Mouse (Mus musculus) kidney, embryonic 16.5 days (tissue): ENCODE data around the gene Lce1c. TPM values are rescaled to one million over a fixed set of nuclear protein-coding genes. Genes with fewer than 3 reads are reported as not detected.

Experiments used
- ATAC-seq: fragments of 200-750 bp; cut with Nextera tagmentation; 2 replicates; pipeline ENCODE4 v1.8.0; 2017; ENCODE audit warnings: moderate TSS enrichment; ENCODE audit not compliant: low FRiP score, low TSS enrichment
- H3K27ac ChIP-seq: fragments of 300-500 bp; sonication (generic); 2 replicates; pipeline ENCODE4 v1.5.1; 2014; ENCODE audit warnings: low read length
- H3K27me3 ChIP-seq: fragments of 300-500 bp; sonication (generic); 2 replicates; pipeline ENCODE4 v1.6.1; 2014; ENCODE audit warnings: low read length, control low read depth, mixed read lengths; ENCODE audit not compliant: insufficient read depth
- H3K36me3 ChIP-seq: fragments of 300-500 bp; sonication (generic); 2 replicates; pipeline ENCODE4 v1.6.1; 2014; ENCODE audit warnings: low read length, control low read depth, mixed read lengths; ENCODE audit not compliant: insufficient read depth
- H3K4me1 ChIP-seq: fragments of 300-500 bp; sonication (generic); 2 replicates; pipeline ENCODE4 v1.6.1; 2014; ENCODE audit warnings: low read length, control low read depth, mixed read lengths; ENCODE audit not compliant: insufficient read depth
- H3K4me2 ChIP-seq: fragments of 300-500 bp; sonication (generic); replicated peaks from 2 replicates; pipeline ENCODE4 v1.6.1; 2014; ENCODE audit warnings: low read depth, low read length
- H3K4me3 ChIP-seq: fragments of 300-500 bp; sonication (generic); 2 replicates; pipeline ENCODE4 v1.5.1; 2014; ENCODE audit warnings: mild to moderate bottlenecking, low read length
- H3K9ac ChIP-seq: fragments of 300-500 bp; sonication (generic); replicated peaks from 2 replicates; pipeline ENCODE4 v1.6.1; 2014; ENCODE audit warnings: low read length
- H3K9me3 ChIP-seq: fragments of 300-500 bp; sonication (generic); 2 replicates; pipeline ENCODE4 v1.6.1; 2016; ENCODE audit warnings: low read length, control low read depth
- WGBS: fragments of 180-500 bp; shearing (Covaris S2); extraction: QIAGEN DNeasy Blood & Tissue Kit; methylation state at CpG from one replicate; pipeline ENCODE4 v1.1.7; 2014; 5-methylcytosine and 5-hydroxymethylcytosine counted together
- polyA plus RNA-seq: library from polyadenylated mRNA; unstranded; fragments of >200 nt; fragmentation: Nextera tagmentation; extraction: Ambion mirVana; gene quantifications from 2 replicates; pipeline ENCODE4 v1.2.1, GENCODE M21; 2015

The Lce1c gene
- polyA plus RNA-seq, 1 experiment from 2014 or later, result not detected

DNA sequence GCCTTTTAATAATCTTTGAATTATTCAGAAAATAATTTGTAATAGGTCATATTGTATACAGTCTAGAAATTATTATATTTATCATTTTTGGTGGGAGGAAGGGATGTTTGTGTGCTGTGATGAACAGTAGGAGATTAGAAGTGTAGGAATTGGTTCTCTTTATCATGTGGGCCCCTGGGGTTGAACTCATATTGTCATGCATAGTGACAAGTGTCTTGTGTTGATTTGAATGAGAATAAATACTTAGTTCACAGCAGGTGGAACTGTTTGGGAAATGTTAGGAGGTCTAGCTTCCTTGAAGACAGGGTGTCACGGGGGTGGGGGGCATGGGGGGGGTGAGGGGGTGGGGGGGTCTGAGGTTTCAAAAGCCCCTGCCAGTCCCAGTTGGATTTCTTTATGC, 15.6 kb downstream of the Lce1c start:
- ATAC-seq, result no peak
- no peaks in the 10 kb centered on the region for H3K9me3 ChIP-seq
- H3K4me1 ChIP-seq, result no peaks in the 10 kb centered on the region
- WGBS, result 21% methylated on average over 1 of the region's 1 CpGs
- H3K36me3 ChIP-seq, result no peaks in the 10 kb centered on the region
- H3K27ac ChIP-seq, result no peak overlapping the region
- no peaks in the 10 kb centered on the region for H3K27me3 ChIP-seq
- no peak overlapping the region for H3K9ac ChIP-seq
- H3K4me2 ChIP-seq, result no peak overlapping the region
- H3K4me3 ChIP-seq, result no peak overlapping the region

DNA sequence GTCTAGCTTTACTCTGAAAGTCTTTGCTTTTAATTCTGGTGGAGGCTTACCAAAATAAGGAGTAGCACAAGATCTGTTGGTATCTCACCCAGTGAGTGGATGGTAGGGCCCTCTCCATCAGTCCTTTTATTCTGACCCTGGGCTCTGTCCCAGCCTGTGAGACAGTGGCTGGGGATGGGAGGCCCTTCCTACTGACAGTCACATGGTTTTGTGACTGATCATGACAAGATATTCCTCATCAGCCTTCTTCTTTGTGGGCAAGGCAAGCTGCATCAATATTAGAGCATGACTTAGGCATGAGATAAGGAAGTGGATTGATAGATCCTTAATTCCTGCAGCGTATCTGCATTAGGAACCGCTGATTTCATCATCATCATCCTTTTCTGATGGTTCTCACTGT, 29.9 kb downstream of the Lce1c start, which contains the start of gene Lce1e:
TSS of gene Lce1e (minus strand) at position 101 of the 400 bp plus-strand sequence.
- no peak for ATAC-seq

DNA sequence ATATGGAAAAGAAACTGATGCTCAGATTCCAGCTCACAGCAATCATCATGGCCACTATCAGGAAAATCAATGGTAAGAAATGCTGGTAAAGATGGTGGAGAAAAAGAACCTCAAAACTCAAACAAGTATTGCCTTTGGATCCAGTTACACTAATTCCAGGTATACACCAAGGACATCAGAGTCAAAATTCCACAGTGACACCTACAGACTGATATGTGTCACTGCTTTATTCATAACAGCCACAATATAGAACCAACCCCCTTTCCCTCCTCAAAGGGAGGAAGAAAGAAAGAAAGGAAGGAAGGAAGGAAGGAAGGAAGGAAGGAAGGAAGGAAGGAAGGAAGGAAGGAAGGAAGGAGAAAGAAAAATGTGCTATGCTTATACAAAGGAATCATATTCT, 36.1 kb downstream of the Lce1c start:
- Histone ChIP-seq H3K27me3 (no peaks in the 10 kb centered on the region), H3K4me3 (no peak overlapping the region), H3K4me1 (no peaks in the 10 kb centered on the region), H3K9me3 (no peaks in the 10 kb centered on the region), H3K27ac (no peak overlapping the region), H3K36me3 (no peaks in the 10 kb centered on the region), H3K4me2 (no peak overlapping the region), H3K9ac (no peak overlapping the region)
- ATAC-seq, result no peak

More for the DNA sequence above, 29.9 kb downstream of the Lce1c start, which contains the start of gene Lce1e:
- Histone ChIP-seq H3K27me3 (no peaks in the 10 kb centered on the region), H3K36me3 (no peaks in the 10 kb centered on the region), H3K4me1 (no peaks in the 10 kb centered on the region), H3K9ac (no peak within 1 kb of the TSS), H3K27ac (no peak within 1 kb of the TSS), H3K4me2 (no peak within 1 kb of the TSS), H3K4me3 (no peak within 1 kb of the TSS), H3K9me3 (no peaks in the 10 kb centered on the region)
- WGBS, result 92% methylated on average over 2 of the region's 2 CpGs

DNA sequence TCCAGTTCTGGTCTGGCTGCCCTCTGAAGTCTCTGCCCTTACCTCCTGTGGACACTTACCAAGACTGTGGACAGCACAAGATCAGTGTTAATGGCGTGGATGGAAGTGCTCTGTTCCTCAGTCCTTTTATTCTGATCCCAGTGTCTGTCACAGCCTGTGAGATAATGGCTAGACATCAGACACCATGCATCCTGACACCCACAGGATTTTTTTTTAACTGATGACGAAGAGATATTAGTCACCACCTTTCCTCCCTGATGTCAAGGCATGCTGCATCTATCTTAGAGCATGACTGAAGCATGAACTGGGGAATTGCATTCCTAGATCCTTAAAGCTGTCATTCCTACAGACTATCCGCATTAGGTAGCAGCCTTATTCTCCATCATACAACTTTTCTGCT, 41.2 kb downstream of the Lce1c start, which contains the start of gene Lce1f:
TSS of gene Lce1f (minus strand) at position 101 of the 400 bp plus-strand sequence.
- no peak within 1 kb of the TSS for H3K27ac ChIP-seq

DNA sequence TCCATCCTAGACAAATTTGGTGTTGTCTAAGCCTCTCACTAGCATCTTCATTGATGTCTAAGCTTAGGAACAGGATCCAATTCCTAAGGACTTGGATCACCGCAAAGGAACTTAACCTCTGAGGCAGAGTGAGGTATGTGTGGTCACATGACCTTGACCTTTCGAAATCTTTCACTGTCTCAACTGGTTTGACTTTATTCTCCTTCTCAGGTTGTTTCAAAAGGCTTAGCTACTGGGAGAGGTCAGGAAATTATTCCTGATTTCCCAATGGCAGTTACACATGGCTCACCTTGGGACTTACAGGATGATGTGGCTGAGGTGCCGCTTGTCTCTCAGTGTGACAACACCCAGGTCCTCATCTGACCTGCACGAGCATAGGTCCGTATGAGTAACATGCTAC, 43.6 kb downstream of the Lce1c start:
- Histone ChIP-seq H3K9me3 (no peaks in the 10 kb centered on the region), H3K4me3 (no peak overlapping the region), H3K27ac (no peak overlapping the region), H3K36me3 (no peaks in the 10 kb centered on the region), H3K4me1 (no peaks in the 10 kb centered on the region), H3K9ac (no peak overlapping the region), H3K27me3 (no peaks in the 10 kb centered on the region), H3K4me2 (no peak overlapping the region)
- ATAC-seq, result no peak
- whole genome bisulfite sequencing, result 72% methylated on average over 5 of the region's 5 CpGs

More for the DNA sequence above, 41.2 kb downstream of the Lce1c start, which contains the start of gene Lce1f:
- WGBS, result 71% methylated on average over 3 of the region's 3 CpGs
- Histone ChIP-seq H3K4me2 (no peak within 1 kb of the TSS), H3K36me3 (no peaks in the 10 kb centered on the region), H3K9me3 (no peaks in the 10 kb centered on the region), H3K27me3 (no peaks in the 10 kb centered on the region), H3K4me3 (no peak within 1 kb of the TSS), H3K4me1 (no peaks in the 10 kb centered on the region), H3K9ac (no peak within 1 kb of the TSS)
- no peak for ATAC-seq

Other genes starting within 250 kb of the Lce1c start
- 8.3 and 22.7 TPM in 2 replicates for gene Gm9774, start 249.8 kb upstream of the Lce1c start, polyA plus RNA-seq
- not detected in 2 replicates for gene Sprr2k, start 246.7 kb upstream of the Lce1c start, polyA plus RNA-seq
- 0.30 TPM in 1 of 2 replicates, not detected in the other for gene Sprr1b, start 240.5 kb upstream of the Lce1c start, polyA plus RNA-seq
- gene Sprr3, start 220.5 kb upstream of the Lce1c start, polyA plus RNA-seq, result not detected in 2 replicates
- 45.9 TPM in 2 replicates for gene Sprr1a, start 193.4 kb upstream of the Lce1c start, polyA plus RNA-seq
- not detected in 2 replicates for gene Sprr4, start 178.8 kb upstream of the Lce1c start, polyA plus RNA-seq
- gene 2310046K23Rik, start 144.7 kb upstream of the Lce1c start, polyA plus RNA-seq, result not detected in 2 replicates
- 0.64 and 1.4 TPM in 2 replicates for gene Ivl, start 105.5 kb upstream of the Lce1c start, polyA plus RNA-seq
- gene Smcp, start 90.2 kb upstream of the Lce1c start, polyA plus RNA-seq, result not detected in 2 replicates
- not detected in 2 replicates for gene 2210017I01Rik, start 71.8 kb upstream of the Lce1c start, polyA plus RNA-seq
- not detected in 2 replicates for gene Lce6a, start 57.6 kb upstream of the Lce1c start, polyA plus RNA-seq
- gene Lce1a1, start 30.9 kb upstream of the Lce1c start, polyA plus RNA-seq, result not detected in 2 replicates
- gene Lce1b, start 22.3 kb upstream of the Lce1c start, polyA plus RNA-seq, result not detected in 2 replicates
- gene Lce1a2, start 8.9 kb upstream of the Lce1c start, polyA plus RNA-seq, result not detected in 2 replicates
- gene Lce1d, start 8.0 kb downstream of the Lce1c start, polyA plus RNA-seq, result not detected in 2 replicates
- gene Lce1e, start 29.8 kb downstream of the Lce1c start, polyA plus RNA-seq, result not detected in 2 replicates
- gene Lce1f, start 41.1 kb downstream of the Lce1c start, polyA plus RNA-seq, result not detected in 2 replicates
- not detected in 2 replicates for gene Gm38119, start 59.8 kb downstream of the Lce1c start, polyA plus RNA-seq
- gene Lce1g, start 73.1 kb downstream of the Lce1c start, polyA plus RNA-seq, result 0.17 TPM in 1 of 2 replicates, not detected in the other
- not detected in 2 replicates for gene Lce1h, start 85.8 kb downstream of the Lce1c start, polyA plus RNA-seq
- not detected in 2 replicates for gene Lce1i, start 99.7 kb downstream of the Lce1c start, polyA plus RNA-seq
- not detected in 2 replicates for gene Lce1j, start 111.3 kb downstream of the Lce1c start, polyA plus RNA-seq
- not detected in 2 replicates for gene Lce1k, start 128.6 kb downstream of the Lce1c start, polyA plus RNA-seq
- gene Kprp, start 148.0 kb downstream of the Lce1c start, polyA plus RNA-seq, result 0.07 TPM in 1 of 2 replicates, not detected in the other
- not detected in 2 replicates for gene Lce1l, start 172.0 kb downstream of the Lce1c start, polyA plus RNA-seq
- not detected in 2 replicates for gene 2310050C09Rik, start 191.0 kb downstream of the Lce1c start, polyA plus RNA-seq
- gene Lce3a, start 247.0 kb downstream of the Lce1c start, polyA plus RNA-seq, result not detected in 2 replicates